Mouse (Mus musculus) heart, postnatal 0 days (tissue): ENCODE results near the gene Aire. TPM values are rescaled to one million over a fixed set of nuclear protein-coding genes. Genes with fewer than 3 reads are reported as not detected.

Source experiments
- ATAC-seq: fragments of 200-750 bp; cut with Nextera tagmentation; 2 replicates; pipeline ENCODE4 v1.8.0; 2017; ENCODE audit warnings: low read depth, moderate number of reproducible peaks, moderate library complexity; ENCODE audit not compliant: insufficient read depth
- DNase-seq: peaks from one replicate; pipeline ENCODE4 v3.0.0-alpha.2; 2016; ENCODE audit warnings: low spot score
- H3K27ac ChIP-seq: fragments of 300-500 bp; sonication (generic); 2 replicates; pipeline ENCODE4 v1.5.1; 2014; ENCODE audit warnings: low read depth, mild to moderate bottlenecking
- H3K27me3 ChIP-seq: fragments of 300-500 bp; sonication (generic); 2 replicates; pipeline ENCODE4 v1.6.1; 2014; ENCODE audit warnings: low read length, mixed read lengths; ENCODE audit not compliant: control insufficient read depth, insufficient read depth
- H3K36me3 ChIP-seq: fragments of 300-500 bp; sonication (generic); replicated peaks from 2 replicates; pipeline ENCODE4 v1.6.1; 2014; ENCODE audit warnings: low read length, mixed read lengths; ENCODE audit not compliant: control insufficient read depth, insufficient read depth
- H3K4me1 ChIP-seq: fragments of 300-500 bp; sonication (generic); 2 replicates; pipeline ENCODE4 v1.6.1; 2014; ENCODE audit warnings: antibody characterized with exemption; ENCODE audit not compliant: control insufficient read depth, insufficient read depth
- H3K4me2 ChIP-seq: fragments of 300-500 bp; sonication (generic); 2 replicates; pipeline ENCODE4 v1.6.1; 2014; ENCODE audit warnings: low read depth, mild to moderate bottlenecking, low read length, moderate library complexity
- H3K4me3 ChIP-seq: fragments of 300-500 bp; sonication (generic); 2 replicates; pipeline ENCODE4 v1.5.1; 2014; ENCODE audit warnings: low read depth, low read length
- H3K9ac ChIP-seq: fragments of 300-500 bp; sonication (generic); replicated peaks from 2 replicates; pipeline ENCODE4 v1.6.1; 2014; ENCODE audit warnings: low read depth, low read length, mixed read lengths
- H3K9me3 ChIP-seq: fragments of 300-500 bp; sonication (generic); replicated peaks from 2 replicates; pipeline ENCODE4 v1.6.1; 2016; ENCODE audit warnings: low read length; ENCODE audit not compliant: control insufficient read depth
- CTCF ChIP-seq: IDR thresholded peaks from 2 replicates; pipeline ENCODE4 v1.5.1; 2016; ENCODE audit warnings: antibody characterized with exemption, control low read depth, low read depth
- EP300 ChIP-seq: IDR thresholded peaks from 2 replicates; pipeline ENCODE4 v1.6.1; 2016; ENCODE audit warnings: antibody characterized with exemption, low read depth
- WGBS: fragments of 180-500 bp; shearing (Covaris S2); extraction: QIAGEN DNeasy Blood & Tissue Kit; methylation state at CpG from one replicate; pipeline ENCODE4 v1.1.7; 2014; 5-methylcytosine and 5-hydroxymethylcytosine counted together
- polyA plus RNA-seq: library from polyadenylated mRNA; unstranded; fragments of >200 nt; fragmentation: Nextera tagmentation; extraction: Ambion mirVana; gene quantifications from 2 replicates; pipeline ENCODE4 v1.2.1, GENCODE M21; 2015
- total RNA-seq: library from RNA; depleted of rRNA; stranded (reverse); fragments of >200 nt; gene quantifications from 2 replicates; pipeline ENCODE4 v1.2.3, GENCODE M21; 2014; ENCODE audit warnings: low replicate concordance

Aire gene
- total and polyA plus RNA-seq, 2 experiments from 2014 or later: not detected

DNA sequence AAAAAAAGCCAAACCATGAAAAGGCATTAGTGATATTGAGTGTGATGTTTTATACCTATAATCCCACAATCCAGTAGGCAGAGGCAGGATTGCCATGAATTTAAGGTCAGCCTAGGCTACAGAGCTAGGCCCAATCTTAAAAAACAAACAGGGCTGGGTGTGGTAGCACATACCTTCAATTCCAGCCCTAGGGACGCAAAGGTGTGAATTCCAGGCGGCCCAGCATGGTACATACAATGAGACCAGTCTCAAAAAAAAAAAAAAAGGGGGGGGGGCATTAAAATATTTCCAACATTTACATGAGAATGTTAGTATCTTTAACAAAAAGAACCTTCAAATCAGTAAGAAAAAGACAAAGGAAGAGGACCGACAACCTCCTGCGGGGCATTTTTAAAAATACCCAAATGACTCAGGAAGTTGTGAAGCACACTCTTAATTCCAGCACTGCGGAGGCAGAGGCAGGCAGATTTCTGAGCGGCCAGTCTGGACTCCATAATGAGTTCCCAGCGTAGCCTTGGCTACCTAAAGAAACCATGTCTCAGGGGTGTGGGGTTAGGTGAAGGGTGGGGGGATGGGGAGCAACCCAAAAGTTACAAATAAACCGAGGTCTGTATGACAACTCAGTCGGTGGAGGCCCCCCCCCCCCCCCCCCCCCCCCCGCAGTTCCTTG lies 4.8 kb upstream of the Aire start:
- ATAC-seq (no peak), DNase-seq (no peak)
- WGBS: 80% methylated on average over 9 of the region's 10 CpGs
- Histone ChIP-seq H3K9ac (no peak overlapping the region), H3K27ac (no peak overlapping the region), H3K9me3 (no peaks in the 10 kb centered on the region), H3K4me2 (no peak overlapping the region), H3K27me3 (peaks cover 1% of the 10 kb centered on the region), H3K4me1 (0 out of 2 replicates have a peak, but pooled peaks cover 4% of the 10 kb centered on the region), H3K36me3 (no peaks in the 10 kb centered on the region), H3K4me3 (no peak overlapping the region)
- no peak for TF ChIP-seq CTCF
- no peak for TF ChIP-seq EP300

DNA sequence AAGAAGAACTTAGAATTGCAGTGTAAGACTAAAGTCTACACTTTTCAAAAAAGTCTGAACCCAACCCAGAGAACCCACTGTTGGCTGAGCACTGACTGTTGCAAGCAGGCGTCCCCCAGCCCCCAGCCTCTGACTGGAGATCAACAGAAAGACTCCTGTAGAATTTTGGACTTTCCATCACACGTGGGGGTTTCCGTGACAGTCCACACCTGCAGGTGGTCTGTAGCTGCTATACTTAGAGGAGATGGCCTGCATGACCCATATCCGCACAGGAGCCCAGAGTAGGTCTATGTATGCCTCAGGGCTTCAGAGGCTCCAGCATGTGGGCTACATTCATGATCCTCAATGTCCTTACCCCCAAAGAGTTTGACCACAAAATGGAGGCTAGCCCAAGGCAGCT lies 3.0 kb upstream of the Aire start:
- DNase-seq (no peak), ATAC-seq (no peak)
- no peak overlapping the region for H3K4me3 ChIP-seq
- 0 out of 2 replicates have a peak, but pooled peaks cover 4% of the 10 kb centered on the region for H3K4me1 ChIP-seq
- no peak overlapping the region for H3K27ac ChIP-seq
- H3K9me3 ChIP-seq: no peaks in the 10 kb centered on the region
- WGBS: 82% methylated on average over 4 of the region's 4 CpGs
- no peak overlapping the region for H3K4me2 ChIP-seq
- H3K9ac ChIP-seq: no peak overlapping the region
- peaks cover 9% of the 10 kb centered on the region for H3K27me3 ChIP-seq
- TF ChIP-seq CTCF (no peak), EP300 (no peak)
- H3K36me3 ChIP-seq: no peaks in the 10 kb centered on the region

DNA sequence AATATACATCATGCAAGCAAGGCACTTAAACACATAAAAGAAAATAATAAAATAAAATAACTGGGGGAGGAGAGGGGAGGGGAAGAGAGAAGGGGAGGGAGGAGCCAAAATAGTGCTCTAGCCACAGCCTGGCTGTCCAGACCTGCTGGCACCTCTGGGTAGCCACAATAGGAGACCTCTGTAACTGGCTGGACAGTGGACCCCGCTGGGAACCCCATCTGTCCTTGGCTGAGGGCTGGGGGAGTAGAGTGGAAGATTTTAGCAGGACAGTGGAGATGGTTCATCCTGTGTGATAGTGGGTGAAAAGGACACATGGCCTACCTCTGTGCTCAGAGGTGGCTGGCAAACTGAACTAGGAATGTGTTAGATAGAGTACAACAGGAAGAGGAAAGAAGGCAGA lies 1.1 kb upstream of the Aire start:
- ATAC-seq: no peak
- Histone ChIP-seq H3K27ac (no peak overlapping the region), H3K9me3 (no peaks in the 10 kb centered on the region), H3K36me3 (no peaks in the 10 kb centered on the region), H3K4me1 (0 out of 2 replicates have a peak, but pooled peaks cover 4% of the 10 kb centered on the region), H3K4me3 (no peak overlapping the region), H3K4me2 (no peak overlapping the region), H3K9ac (no peak overlapping the region), H3K27me3 (peaks cover 13% of the 10 kb centered on the region)
- no peak for TF ChIP-seq CTCF
- no peak for TF ChIP-seq EP300
- DNase-seq: no peak
- 64% methylated on average over 1 of the region's 1 CpGs for WGBS

DNA sequence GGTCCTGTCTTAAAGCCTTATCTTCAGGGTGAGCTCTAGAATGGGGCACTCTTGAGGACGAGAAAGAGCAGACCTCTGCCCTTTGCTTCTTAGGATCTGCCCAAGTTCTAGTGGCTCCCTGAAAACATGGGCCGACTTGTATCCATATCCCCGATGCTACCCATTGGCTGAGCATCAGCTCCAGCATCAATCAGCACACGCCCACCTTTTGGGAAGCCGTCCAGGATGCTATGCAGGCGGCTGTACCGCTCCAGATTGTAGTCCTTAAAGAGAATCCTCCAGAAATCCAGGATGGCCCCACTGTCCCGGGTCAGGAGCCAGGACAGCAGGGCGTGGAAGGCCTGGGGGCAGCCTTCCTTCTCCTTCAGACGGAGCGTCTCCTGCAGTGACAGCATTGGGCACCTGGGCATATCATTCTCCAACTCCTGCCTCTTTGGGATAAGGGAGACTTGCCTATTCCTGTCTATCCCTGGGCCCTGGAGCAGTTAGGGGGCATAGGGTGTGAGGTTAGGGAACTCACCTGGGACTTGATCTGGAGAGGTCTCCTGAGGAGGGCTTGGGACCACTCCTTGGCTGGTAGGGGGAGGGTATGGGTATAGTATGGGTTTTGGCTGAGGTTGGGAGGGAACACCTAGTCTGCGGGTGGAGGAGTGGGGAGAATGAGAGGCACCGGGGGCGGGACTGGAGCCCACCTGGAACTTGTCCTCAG lies 559 bp downstream of the Aire start:
- Histone ChIP-seq H3K9ac (no peak overlapping the region), H3K9me3 (no peaks in the 10 kb centered on the region), H3K27ac (no peak overlapping the region), H3K4me1 (0 out of 2 replicates have a peak, but pooled peaks cover 4% of the 10 kb centered on the region), H3K36me3 (no peaks in the 10 kb centered on the region), H3K27me3 (peaks cover 13% of the 10 kb centered on the region), H3K4me3 (no peak overlapping the region), H3K4me2 (peak overlapping the region; percentile 50)
- no peak for ATAC-seq
- DNase-seq: no peak
- 55% methylated on average over 14 of the region's 14 CpGs for WGBS
- TF ChIP-seq CTCF (no peak), EP300 (no peak)

DNA sequence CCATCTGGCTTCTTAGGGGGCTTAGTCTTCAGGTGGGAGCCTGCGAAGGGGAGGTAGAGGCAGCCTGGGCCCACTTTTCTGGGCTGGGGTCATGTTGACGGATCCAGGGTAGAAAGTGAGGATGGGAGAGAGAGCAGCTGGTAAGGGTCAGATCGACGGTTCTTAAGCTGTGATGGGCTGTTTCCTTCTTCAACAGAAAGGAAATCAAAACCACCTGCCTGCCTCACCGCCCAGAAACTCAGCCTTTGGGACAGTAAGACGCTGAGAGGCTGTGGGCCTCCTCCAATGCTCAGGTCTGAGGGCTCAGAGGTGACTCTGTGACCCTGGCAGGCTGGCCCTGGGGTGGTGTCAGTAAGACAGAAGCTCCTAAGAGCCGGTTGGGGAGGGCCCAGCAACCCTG lies 1.3 kb downstream of the Aire start:
- Histone ChIP-seq H3K9ac (no peak overlapping the region), H3K9me3 (no peaks in the 10 kb centered on the region), H3K4me2 (no peak overlapping the region), H3K36me3 (no peaks in the 10 kb centered on the region), H3K27ac (no peak overlapping the region), H3K4me3 (no peak overlapping the region), H3K4me1 (0 out of 2 replicates have a peak, but pooled peaks cover 4% of the 10 kb centered on the region), H3K27me3 (peaks cover 13% of the 10 kb centered on the region)
- ATAC-seq: no peak
- TF ChIP-seq CTCF (no peak), EP300 (no peak)
- WGBS: 71% methylated on average over 7 of the region's 7 CpGs
- no peak for DNase-seq
